Mouse (Mus musculus) limb, embryonic 14.5 days (tissue): ENCODE data around the gene Tns4. TPM values are rescaled to one million over a fixed set of nuclear protein-coding genes. Genes with fewer than 3 reads are reported as not detected.

Experiments used
- ATAC-seq: fragments of 200-750 bp; cut with Nextera tagmentation; 2 replicates; pipeline ENCODE4 v1.8.0; 2017; ENCODE audit warnings: low read depth, moderate number of reproducible peaks, moderate TSS enrichment; ENCODE audit not compliant: low FRiP score
- DNase-seq: peaks from one replicate; pipeline ENCODE4 v3.0.0-alpha.2; 2015; ENCODE audit warnings: low spot score
- H3K27ac ChIP-seq: fragments of 300-500 bp; sonication (generic); replicated peaks from 2 replicates; pipeline ENCODE4 v1.5.1; 2014; ENCODE audit warnings: low read depth, mild to moderate bottlenecking, low read length, moderate library complexity, mixed read lengths
- H3K27me3 ChIP-seq: fragments of 300-500 bp; sonication (generic); 2 replicates; pipeline ENCODE4 v1.6.1; 2014; ENCODE audit warnings: low read length, mixed read lengths; ENCODE audit not compliant: control insufficient read depth, insufficient read depth
- H3K36me3 ChIP-seq: fragments of 300-500 bp; sonication (generic); 2 replicates; pipeline ENCODE4 v1.6.1; 2014; ENCODE audit warnings: mild to moderate bottlenecking, low read length, moderate library complexity, mixed read lengths; ENCODE audit not compliant: control insufficient read depth, insufficient read depth
- H3K4me1 ChIP-seq: fragments of 300-500 bp; sonication (generic); 2 replicates; pipeline ENCODE4 v1.6.1; 2014; ENCODE audit warnings: antibody characterized with exemption, low read length, mixed read lengths; ENCODE audit not compliant: control insufficient read depth, insufficient read depth
- H3K4me2 ChIP-seq: fragments of 300-500 bp; sonication (generic); replicated peaks from 2 replicates; pipeline ENCODE4 v1.6.1; 2014; ENCODE audit warnings: low read depth, mild to moderate bottlenecking, low read length, moderate library complexity; ENCODE audit not compliant: severe bottlenecking
- H3K4me3 ChIP-seq: fragments of 300-500 bp; sonication (generic); replicated peaks from 2 replicates; pipeline ENCODE4 v1.5.1; 2014; ENCODE audit warnings: low read length
- H3K9ac ChIP-seq: fragments of 300-500 bp; sonication (generic); 2 replicates; pipeline ENCODE4 v1.6.1; 2014; ENCODE audit warnings: mild to moderate bottlenecking, low read depth, low read length, moderate library complexity; ENCODE audit not compliant: severe bottlenecking
- H3K9me3 ChIP-seq: fragments of 300-500 bp; sonication (generic); 2 replicates; pipeline ENCODE4 v1.6.1; 2016; ENCODE audit warnings: low read length; ENCODE audit not compliant: control insufficient read depth
- POLR2A ChIP-seq: fragments of 200-500 bp; IDR thresholded peaks from 2 replicates; pipeline ENCODE4 v1.8.0; 2012; ENCODE audit warnings: inconsistent platforms, mild to moderate bottlenecking, moderate library complexity, borderline replicate concordance; ENCODE audit not compliant: insufficient read depth, insufficient read length; ENCODE audit errors: extremely low read depth
- WGBS: fragments of 180-500 bp; shearing (Covaris S2); extraction: QIAGEN DNeasy Blood & Tissue Kit; methylation state at CpG from one replicate; pipeline ENCODE4 v1.1.7; 2014; 5-methylcytosine and 5-hydroxymethylcytosine counted together
- polyA plus RNA-seq, 2 experiments: library from polyadenylated mRNA; depleted of rRNA in 1 of 2; stranded (reverse) in 1 of 2; unstranded in 1 of 2; fragments of >200 nt; fragmentation: Nextera tagmentation in 1 of 2; extraction: Ambion mirVana in 1 of 2; gene quantifications; 2 replicates each; pipeline versions ENCODE4 v1.2.1 to v1.2.3; 2012 to 2014

Gene Tns4
- polyA plus RNA-seq, 2 experiments: 1.6 to 2.5 TPM

GRCm38 (mm10) chr11:99067591-99067990 is 21.5 kb downstream of the Tns4 start:
- no peak overlapping the region for H3K27ac ChIP-seq
- ATAC-seq (no peak), DNase-seq (no peak)
- peaks cover 30% of the 10 kb centered on the region for H3K4me1 ChIP-seq
- no peak overlapping the region for H3K4me2 ChIP-seq
- TF ChIP-seq POLR2A: no peak
- no peaks in the 10 kb centered on the region for H3K27me3 ChIP-seq
- H3K9me3 ChIP-seq: no peaks in the 10 kb centered on the region
- no peaks in the 10 kb centered on the region for H3K36me3 ChIP-seq
- H3K9ac ChIP-seq: no peak overlapping the region
- WGBS: 61% methylated on average over 8 of the region's 8 CpGs
- no peak overlapping the region for H3K4me3 ChIP-seq

GRCm38 (mm10) chr11:99065979-99066378 is 23.1 kb downstream of the Tns4 start:
- no peak for TF ChIP-seq POLR2A
- Histone ChIP-seq H3K36me3 (no peaks in the 10 kb centered on the region), H3K9ac (no peak overlapping the region), H3K4me2 (no peak overlapping the region), H3K27ac (0 out of 2 replicates have a peak overlapping the region, but pooled peaks have one; percentile 27), H3K4me3 (no peak overlapping the region), H3K27me3 (no peaks in the 10 kb centered on the region), H3K4me1 (peaks cover 13% of the 10 kb centered on the region), H3K9me3 (no peaks in the 10 kb centered on the region)
- ATAC-seq (peak; percentile 75), DNase-seq (peak; percentile 89)
- 13% methylated on average over 2 of the region's 2 CpGs for WGBS

GRCm38 (mm10) chr11:99065353-99065752 is 23.8 kb downstream of the Tns4 start:
- ATAC-seq (no peak), DNase-seq (no peak)
- no peak overlapping the region for H3K9ac ChIP-seq
- no peak for TF ChIP-seq POLR2A
- H3K36me3 ChIP-seq: no peaks in the 10 kb centered on the region
- H3K27ac ChIP-seq: 0 out of 2 replicates have a peak overlapping the region, but pooled peaks have one; percentile 27
- no peak overlapping the region for H3K4me2 ChIP-seq
- no peak overlapping the region for H3K4me3 ChIP-seq
- 80% methylated on average over 3 of the region's 3 CpGs for WGBS
- no peaks in the 10 kb centered on the region for H3K9me3 ChIP-seq
- H3K4me1 ChIP-seq: peaks cover 15% of the 10 kb centered on the region
- H3K27me3 ChIP-seq: no peaks in the 10 kb centered on the region

- WGBS: 26% methylated on average over 8 of the region's 8 CpGs
- ATAC-seq (no peak), DNase-seq (no peak)
- no peak overlapping the region for H3K9ac ChIP-seq
- H3K27ac ChIP-seq: no peak overlapping the region
- no peaks in the 10 kb centered on the region for H3K27me3 ChIP-seq
- no peaks in the 10 kb centered on the region for H3K36me3 ChIP-seq
- H3K4me3 ChIP-seq: no peak overlapping the region
- peaks cover 6% of the 10 kb centered on the region; the same call in 1 of the 2 replicates for H3K9me3 ChIP-seq
- no peak for TF ChIP-seq POLR2A
- H3K4me2 ChIP-seq: no peak overlapping the region
- peaks cover 18% of the 10 kb centered on the region for H3K4me1 ChIP-seq
These were observed 25.5 kb downstream of the Tns4 start for GRCm38 (mm10) chr11:99063406-99064131.

- Histone ChIP-seq H3K27ac (no peak overlapping the region), H3K4me1 (peaks cover 18% of the 10 kb centered on the region), H3K27me3 (no peaks in the 10 kb centered on the region), H3K4me3 (no peak overlapping the region), H3K4me2 (no peak overlapping the region), H3K36me3 (no peaks in the 10 kb centered on the region), H3K9me3 (peaks cover 6% of the 10 kb centered on the region; the same call in 1 of the 2 replicates), H3K9ac (no peak overlapping the region)
- 85% methylated on average over 7 of the region's 7 CpGs for WGBS
- ATAC-seq (no peak), DNase-seq (no peak)
- no peak for TF ChIP-seq POLR2A
These were observed 26.4 kb downstream of the Tns4 start for GRCm38 (mm10) chr11:99062661-99063060.
